Mouse (Mus musculus) v-Abl transformed pro-B cells (cell line): ENCODE measurements around the gene Cd5.

Source experiments
- in situ Hi-C, 2 experiments: fragments of 400-800 bp; cut with MboI; formaldehyde crosslinking; loops; one replicate each; pipeline ENCODE4 v1.15.1; 2025; ENCODE audit not compliant: unreplicated experiment in 2 of 2

Gene Cd5

DNA sequence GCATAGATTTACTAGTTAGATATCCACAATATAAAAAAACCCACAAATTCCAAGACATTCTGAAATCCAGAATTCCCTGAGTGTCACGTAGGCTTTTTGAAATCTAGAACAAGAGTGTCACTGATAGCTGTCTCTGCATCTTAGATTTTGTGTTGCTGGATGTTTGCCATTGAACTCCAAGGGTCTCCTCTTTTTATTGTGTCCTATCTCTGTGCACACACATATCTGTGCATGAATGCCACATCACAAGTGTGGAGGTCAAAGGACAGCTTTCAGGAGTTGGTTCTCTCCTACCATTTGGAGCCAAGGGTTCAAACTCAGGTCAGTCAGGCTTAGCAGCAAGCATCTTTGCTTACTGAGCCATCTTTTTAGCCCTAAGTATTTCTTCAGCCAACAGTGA is 30.9 kb downstream of the Cd5 start:
- in situ Hi-C loops = no loop called here

DNA sequence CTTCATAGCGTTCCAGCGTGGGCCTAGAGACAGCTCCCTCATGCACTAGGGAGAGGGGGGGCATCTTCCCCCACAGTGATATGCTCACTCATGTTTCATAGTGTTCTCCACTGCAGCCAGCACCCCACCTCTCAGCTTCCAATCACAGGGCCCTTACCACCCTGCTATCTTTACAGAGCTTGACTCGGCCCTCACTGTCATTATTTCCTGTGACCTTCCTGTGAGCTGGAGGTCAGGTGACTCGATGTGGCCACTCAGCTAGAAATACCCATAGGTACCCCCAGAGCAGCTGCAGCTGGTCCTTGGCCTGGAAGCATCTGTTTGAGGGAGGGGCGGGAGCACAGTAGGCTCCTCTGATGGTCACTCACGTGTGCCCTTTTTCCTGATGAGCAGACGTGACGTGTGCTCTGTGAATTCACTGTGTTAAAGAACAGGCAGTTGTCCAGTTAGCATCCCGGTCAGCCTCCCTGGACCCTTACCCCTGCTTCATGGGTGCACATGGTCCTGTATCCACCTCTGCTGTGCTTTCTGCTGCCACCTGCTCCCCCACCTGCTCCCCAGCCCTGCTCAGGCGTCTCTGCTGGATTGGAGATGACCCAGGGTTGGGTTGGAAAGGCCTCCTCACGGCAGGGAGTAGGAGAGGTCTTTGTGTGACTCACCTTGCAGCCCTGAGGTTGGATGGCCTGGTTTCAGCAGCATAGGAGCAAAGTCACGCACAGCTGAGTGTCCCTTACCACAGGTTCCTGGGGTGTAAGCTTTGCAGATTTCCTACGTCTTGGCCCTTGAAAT is 31.5 kb downstream of the Cd5 start:
- in situ Hi-C loops = no loop called here

GRCm38 (mm10) chr19:10703470-10703869 is 35.3 kb downstream of the Cd5 start:
- in situ Hi-C loops = no loop called here

GRCm38 (mm10) chr19:10702125-10702524 is 36.7 kb downstream of the Cd5 start:
- in situ Hi-C loops = no loop called here

DNA sequence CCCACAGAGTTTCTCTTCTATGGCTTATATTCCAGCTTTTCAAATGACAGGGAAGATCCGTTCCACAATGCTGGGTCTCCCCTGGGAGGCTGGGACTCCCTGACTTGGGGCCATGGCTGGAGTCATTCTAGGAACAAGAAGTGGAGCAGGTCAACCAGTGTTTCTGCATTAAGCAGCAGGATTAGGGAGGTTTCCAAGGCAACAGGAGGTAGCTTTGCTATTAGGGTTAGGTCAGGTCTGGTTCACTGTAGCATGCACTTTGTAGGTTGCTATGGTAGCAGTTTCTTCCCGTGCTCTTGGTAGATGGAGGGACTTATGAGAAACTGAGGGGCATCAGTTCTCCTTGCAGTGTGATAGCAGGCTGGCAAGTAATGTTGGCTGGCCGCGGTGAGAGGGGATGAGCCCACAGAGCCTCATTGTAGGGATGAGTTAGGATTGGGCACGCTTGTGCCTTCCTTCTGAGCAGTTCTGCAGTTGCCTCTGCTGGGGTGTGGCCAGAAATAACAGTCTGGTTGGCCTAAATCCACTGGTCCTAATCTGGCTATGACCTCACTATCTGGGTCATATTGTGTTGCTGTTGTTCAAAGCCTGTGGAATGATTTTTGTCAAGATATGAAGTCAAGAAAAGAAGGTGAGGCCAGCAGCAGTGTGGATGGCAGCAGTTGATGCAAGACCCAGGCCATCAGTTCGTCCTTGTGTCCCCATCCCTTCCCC is 37.6 kb downstream of the Cd5 start:
- in situ Hi-C loops = no loop called here

GRCm38 (mm10) chr19:10699851-10700250 is 39.0 kb downstream of the Cd5 start:
- in situ Hi-C loops = loop anchor here in 1 of 2 experiments (25.0 kb wide), 1 partner anchor 1762 kb away; the partner anchor contains the start of gene Mpeg1

- in situ Hi-C loops = loop anchor here in 1 of 2 experiments (25.0 kb wide), 1 partner anchor 1764 kb away; the partner anchor contains the start of gene Mpeg1
These were observed 40.4 kb downstream of the Cd5 start for GRCm38 (mm10) chr19:10698131-10698991.

GRCm38 (mm10) chr19:10695801-10696200 is 43.0 kb downstream of the Cd5 start:
- in situ Hi-C loops = loop anchor here in 1 of 2 experiments (25.0 kb wide), 1 partner anchor 1766 kb away; the partner anchor contains the start of gene Mpeg1

DNA sequence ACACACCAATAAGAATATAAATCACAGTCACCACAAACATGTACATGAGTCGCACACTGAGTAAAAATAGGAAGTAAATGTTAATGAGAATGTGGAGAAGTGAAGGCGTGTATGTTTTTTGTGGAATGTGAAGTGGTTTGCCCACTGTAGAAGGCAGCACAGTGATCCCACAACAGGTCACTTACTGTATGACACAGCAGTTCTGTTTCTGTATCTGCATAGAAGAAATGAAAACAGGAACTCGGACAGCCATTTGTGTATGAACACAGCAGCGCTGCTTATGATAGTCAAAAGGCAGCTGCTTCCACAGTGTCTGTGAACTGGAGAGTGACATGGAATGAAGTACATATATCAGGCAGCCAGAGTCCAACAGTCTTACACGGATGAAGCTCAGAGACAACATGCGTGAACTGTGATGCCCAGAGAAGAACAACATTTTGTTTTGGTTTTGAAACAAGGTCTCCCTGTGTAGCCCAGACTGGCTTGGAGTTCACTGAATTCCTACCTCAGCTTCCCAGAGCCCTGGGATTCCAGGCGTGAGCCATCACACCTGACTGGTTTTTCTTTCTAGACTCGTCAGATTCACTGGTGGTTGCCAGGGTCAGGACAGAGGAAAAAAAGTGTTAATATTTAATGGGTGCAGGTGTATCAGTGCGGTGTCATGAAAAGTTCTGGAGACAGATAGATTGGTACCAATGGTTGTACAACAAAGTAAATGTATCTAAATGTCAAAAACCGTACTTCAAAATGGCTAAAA is 44.7 kb downstream of the Cd5 start:
- in situ Hi-C loops = loop anchor here in 1 of 2 experiments (25.0 kb wide), 1 partner anchor 1768 kb away; the partner anchor contains the start of gene Mpeg1

- in situ Hi-C loops = loop anchor here in 1 of 2 experiments (25.0 kb wide), 1 partner anchor 1770 kb away; the partner anchor contains the start of gene Mpeg1
These were observed 46.4 kb downstream of the Cd5 start for GRCm38 (mm10) chr19:10692361-10692760.

GRCm38 (mm10) chr19:10691660-10692059 is 47.1 kb downstream of the Cd5 start:
- in situ Hi-C loops = loop anchor here in 1 of 2 experiments (25.0 kb wide), 1 partner anchor 1771 kb away; the partner anchor contains the start of gene Mpeg1

- in situ Hi-C loops = loop anchor here in 1 of 2 experiments (25.0 kb wide), 1 partner anchor 1771 kb away; the partner anchor contains the start of gene Mpeg1
These were observed 47.7 kb downstream of the Cd5 start for GRCm38 (mm10) chr19:10691121-10691520.

- in situ Hi-C loops = loop anchor here in 1 of 2 experiments (25.0 kb wide), 1 partner anchor 1772 kb away; the partner anchor contains the start of gene Mpeg1
These were observed 48.5 kb downstream of the Cd5 start for GRCm38 (mm10) chr19:10690336-10690735.

GRCm38 (mm10) chr19:10689470-10690166 is 49.2 kb downstream of the Cd5 start:
- in situ Hi-C loops = loop anchor here in 1 of 2 experiments (25.0 kb wide), 1 partner anchor 1773 kb away; the partner anchor contains the start of gene Mpeg1

DNA sequence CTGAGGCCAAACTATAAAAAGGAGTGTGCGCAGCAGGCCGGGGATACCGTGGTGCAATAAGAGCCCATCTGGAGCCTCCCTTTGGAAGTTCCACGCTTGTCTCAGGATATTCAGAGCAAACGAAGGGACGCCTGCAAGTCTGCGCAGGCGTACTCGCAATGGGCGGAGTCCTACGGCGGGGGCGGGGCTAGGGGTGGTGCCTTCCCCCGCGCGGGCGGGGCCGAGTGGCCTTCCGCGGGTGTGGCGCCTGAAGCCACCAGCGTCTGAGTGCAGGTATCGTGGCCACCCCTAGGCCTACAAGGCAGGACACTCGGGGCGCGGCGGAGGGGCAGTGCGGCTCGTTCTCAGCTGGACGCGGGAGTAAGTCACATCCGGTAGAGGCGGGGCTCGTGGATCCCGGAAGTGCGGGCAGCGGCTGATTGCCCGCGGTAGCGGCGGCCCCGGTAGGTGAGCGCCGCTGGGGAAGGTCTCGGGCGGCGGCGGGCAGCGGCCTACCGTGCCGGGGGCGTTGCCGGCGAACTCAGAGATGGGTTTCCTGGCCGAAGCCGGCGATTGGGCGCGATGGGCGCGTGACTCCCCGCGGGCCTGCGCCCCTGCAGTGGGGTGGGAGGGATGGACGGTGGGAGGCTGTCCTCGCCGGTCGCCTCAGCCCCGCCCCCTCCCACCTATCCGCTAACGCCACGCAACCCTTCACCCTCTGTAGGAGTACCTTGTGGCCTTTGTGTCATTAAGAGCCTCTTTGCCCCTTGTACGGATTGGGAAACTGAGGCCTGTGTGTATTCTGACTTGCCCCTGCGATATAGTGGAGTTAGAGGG is 50.1 kb downstream of the Cd5 start, which contains the start of gene Vps37c:
Gene Vps37c (plus strand): TSS at position 199 of the 816 bp plus-strand sequence.
- in situ Hi-C loops = loop anchor here in 1 of 2 experiments (25.0 kb wide), 1 partner anchor 1774 kb away; the partner anchor contains the start of gene Mpeg1

DNA sequence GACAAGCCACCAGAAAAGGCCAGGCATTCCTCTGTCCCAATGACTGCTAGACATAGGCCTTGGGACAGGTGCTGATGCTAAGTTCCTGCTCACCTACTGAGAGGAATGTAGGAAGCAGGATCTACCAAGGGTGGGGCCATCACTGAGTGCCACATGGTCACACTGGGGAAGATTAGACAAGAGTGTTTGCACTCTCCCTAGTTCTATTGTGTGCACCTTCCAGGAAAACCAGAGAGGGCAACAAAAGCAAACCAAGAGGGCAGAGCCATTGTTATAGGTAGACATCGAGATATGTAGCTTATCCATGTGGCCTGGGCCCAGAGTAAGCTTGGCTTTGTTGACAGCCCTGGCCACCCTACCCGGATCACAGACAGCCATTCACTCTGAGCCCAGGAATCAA is 53.1 kb downstream of the Cd5 start:
- in situ Hi-C loops = loop anchor here in 1 of 2 experiments (25.0 kb wide), 1 partner anchor 1777 kb away; the partner anchor contains the start of gene Mpeg1

DNA sequence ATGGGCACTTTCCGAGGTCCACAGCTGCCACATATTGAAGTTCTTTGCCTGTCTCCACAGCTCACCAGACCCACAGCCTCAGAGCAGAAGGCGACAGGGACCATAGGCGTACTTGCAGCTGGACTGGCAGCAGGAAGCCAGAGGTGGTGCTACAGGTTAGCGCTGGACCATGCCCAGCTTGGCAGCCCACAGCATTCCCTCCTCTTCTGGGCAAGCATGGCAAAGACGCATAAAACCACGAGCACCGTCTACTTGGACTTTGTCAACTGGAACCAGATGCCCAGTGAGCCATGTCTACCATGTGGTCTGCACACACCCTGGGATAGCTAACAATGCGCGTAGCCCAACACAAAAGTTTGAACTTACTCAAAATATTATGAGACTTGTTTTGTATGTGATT is 53.7 kb downstream of the Cd5 start:
- in situ Hi-C loops = loop anchor here in 1 of 2 experiments (25.0 kb wide), 1 partner anchor 1777 kb away; the partner anchor contains the start of gene Mpeg1
